Mouse (Mus musculus) bone marrow macrophage, adult 2 months (primary cell): Measurements from ENCODE around the gene Reep3.

ENCODE experiments used
- CTCF ChIP-seq: IDR thresholded peaks from 2 replicates; pipeline ENCODE4 v1.5.1; 2012; ENCODE audit warnings: low read depth, mild to moderate bottlenecking, low read length, moderate library complexity
- POLR2A ChIP-seq: IDR thresholded peaks from 2 replicates; pipeline ENCODE4 v1.6.1; 2012; ENCODE audit warnings: mild to moderate bottlenecking, low read depth, low read length, borderline replicate concordance

DNA sequence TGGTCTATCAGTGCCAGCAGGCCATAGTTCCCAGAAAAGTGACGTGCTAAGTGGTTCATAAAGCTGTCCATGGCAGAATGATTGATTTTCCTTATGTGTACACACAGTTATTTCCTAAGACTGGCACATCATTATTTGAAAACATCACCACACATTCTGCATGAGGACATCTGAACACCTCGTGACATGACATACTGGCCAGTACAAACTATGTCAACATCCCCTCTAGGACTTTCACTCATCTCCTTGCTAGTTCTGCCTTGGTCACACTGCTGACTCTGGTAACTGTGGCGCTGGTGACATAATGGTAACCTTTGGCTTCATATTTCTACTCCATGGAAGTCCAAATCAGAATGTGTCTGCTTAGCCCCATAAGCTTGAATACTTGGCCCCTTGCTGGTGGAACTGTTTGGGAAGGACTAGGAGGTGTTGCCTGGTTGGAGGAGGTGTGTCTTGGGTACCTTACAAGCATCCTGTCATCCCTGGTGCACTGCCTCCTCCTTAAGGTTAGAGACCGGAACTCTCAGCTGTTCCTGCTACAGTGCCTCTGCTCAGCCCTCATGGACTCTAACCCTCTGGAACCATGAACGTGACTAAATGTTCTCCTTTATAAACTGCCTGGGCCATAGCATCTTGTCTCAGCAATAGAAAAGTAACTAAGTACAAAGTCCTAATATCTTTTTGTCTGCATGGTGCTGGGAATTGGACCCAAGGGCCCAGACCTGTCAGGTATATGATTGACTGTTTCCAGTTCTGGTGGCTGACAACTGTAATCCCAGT, 9.1 kb downstream of the Reep3 start:
- TF ChIP-seq CTCF (no peak), POLR2A (no peak)
